Comparison of ENCODE assay signal across 24 mouse cellular contexts in genomic region chr15:80346510-80346909, GRCm38 (mm10). TPM values are rescaled to one million over a fixed set of nuclear protein-coding genes. Genes with fewer than 3 reads are reported as not detected.
"Had no signal": no experiment of that assay in that cellular context is flagged by ENCODE, and none has a peak within 500 bp of the region (broad histone marks: within the 10 kb centered on the region; RNA-seq: fewer than 3 reads in every experiment).

No protein-coding gene starts in this region.

- H3K4me2 ChIP-seq: liver, embryonic 12.5 days; lung, embryonic 14.5 days; midbrain, embryonic 11.5 days; midbrain, embryonic 13.5 days; neural tube, embryonic 12.5 days had no signal

- H3K9ac ChIP-seq: liver, embryonic 12.5 days; liver, embryonic 14.5 days; lung, embryonic 14.5 days; midbrain, embryonic 13.5 days; neural tube, embryonic 12.5 days had no signal

- H3K27me3 ChIP-seq: midbrain, embryonic 13.5 days; neural tube, embryonic 12.5 days had no signal

- ATAC-seq: liver, embryonic 12.5 days; midbrain, embryonic 13.5 days had no signal

- H3K4me1 ChIP-seq: liver, embryonic 12.5 days; neural tube, embryonic 12.5 days had no signal

- H3K4me3 ChIP-seq: liver, embryonic 12.5 days; midbrain, embryonic 13.5 days; myocyte; neural tube, embryonic 12.5 days had no signal

- DNase-seq: lung, adult 18-20 months; lung, embryonic 14.5 days; lung, postnatal 10 days; lung, postnatal 4 days; retina, postnatal 1 day; right cerebral cortex, adult 18-20 months; right cerebral cortex, postnatal 25 days; right cerebral cortex, postnatal 4 days; spleen, adult 18-20 months; thymus, adult 18-20 months; thymus, postnatal 14 days; thymus, postnatal 36 days had no signal

- H3K9me3 ChIP-seq: liver, embryonic 12.5 days; midbrain, embryonic 13.5 days; neural tube, embryonic 12.5 days had no signal

- H3K27ac ChIP-seq: liver, embryonic 12.5 days; liver, embryonic 14.5 days; midbrain, embryonic 13.5 days; neural tube, embryonic 12.5 days had no signal

- H3K36me3 ChIP-seq: liver, embryonic 12.5 days; neural tube, embryonic 12.5 days had no signal

RNA-seq across cellular contexts. Expression of gene Cacna1i, which starts 59.5 kb away (rescaled TPM):
- total RNA-seq: megakaryocyte, adult 5-6 weeks; megakaryocyte-erythroid progenitor cell, adult 5-6 weeks had no signal
- polyA plus RNA-seq: liver, embryonic 16.5 days; lung, embryonic 14.5 days; lung, embryonic 16.5 days; stomach, embryonic 14.5 days; stomach, embryonic 16.5 days had no signal
